8 mouse cellular contexts compared by ENCODE assay signal in genomic region chr2:167941745-167942176, GRCm38 (mm10). TPM values are rescaled to one million over a fixed set of nuclear protein-coding genes. Genes with fewer than 3 reads are reported as not detected.
DNase-seq lines count a peak whose midpoint lies in the region; ATAC-seq and TF ChIP-seq lines count a peak whose summit lies in the region.

No protein-coding gene starts in this region.

- TF ChIP-seq EP300 in CH12.LX (IDR thresholded peaks at IDR 0.05; ENCODE audit: low read length) = no peak

- TF ChIP-seq RAD21 in CH12.LX (IDR thresholded peaks at IDR 0.05; ENCODE audit: low read depth, low read length) = no peak

- H3K9me3 ChIP-seq in CH12.LX (replicated peaks; ENCODE audit: low read length) = no peaks in the 10 kb centered on the region
- no peaks in the 10 kb centered on the region for H3K9me3 ChIP-seq in forebrain, embryonic 14.5 days (replicated peaks; ENCODE audit: control insufficient read depth, low read length)
- H3K9me3 ChIP-seq in midbrain, embryonic 10.5 days (replicated peaks) = no peaks in the 10 kb centered on the region

- in situ Hi-C loops in CH12.LX (cut with MboI; ENCODE audit: low pct_ligation_motif_present, low pct_unique_long_range_greater_than_20kb, low sequenced_read_pairs) = no loop called here

- no peaks in the 10 kb centered on the region for H3K27me3 ChIP-seq in CH12.LX (replicated peaks)
- no peaks in the 10 kb centered on the region for H3K27me3 ChIP-seq in forebrain, embryonic 14.5 days (replicated peaks; ENCODE audit: control insufficient read depth, insufficient read depth, low read length)
- no peaks in the 10 kb centered on the region for H3K27me3 ChIP-seq in midbrain, embryonic 10.5 days (ENCODE audit: low read depth, poor library complexity, severe bottlenecking)

- peaks cover 99% of the 10 kb centered on the region for H3K79me2 ChIP-seq in CH12.LX (replicated peaks; ENCODE audit: control insufficient read depth, extremely low read depth, insufficient read depth, poor library complexity, severe bottlenecking)

- TF ChIP-seq CTCF in CH12.LX (conservative IDR thresholded peaks at IDR 0.05 in 1 of 2, IDR thresholded peaks at IDR 0.05 in 1 of 2; ENCODE audit: low read depth in 2 of 2, low read length in 2 of 2) = no peak

- dilution Hi-C loops in CH12.LX (cut with MboI; ENCODE audit: extremely low pct_ligation_motif_present, extremely low pct_unique_long_range_greater_than_20kb, low sequenced_read_pairs) = no loop called here

- peak overlapping the region; percentile 45; the same call in 1 of the 2 replicates for H3K9ac ChIP-seq in CH12.LX (ENCODE audit: insufficient read depth, low read depth)
- H3K9ac ChIP-seq in forebrain, embryonic 14.5 days (ENCODE audit: low read length) = peak overlapping the region; percentile 33

- WGBS in forebrain, embryonic 14.5 days = 38% methylated on average over 6 of the region's 6 CpGs
- 46% methylated on average over 6 of the region's 6 CpGs for WGBS in midbrain, embryonic 10.5 days

- H3K4me3 ChIP-seq in CH12.LX (replicated peaks in 1 of 3; ENCODE audit: low read depth in 2 of 3, low read length in 2 of 3, poor library complexity in 1 of 3) = peak overlapping the region in 1 of 3 experiments; percentile 7
- H3K4me3 ChIP-seq in forebrain, embryonic 14.5 days (ENCODE audit: low read depth, low read length) = no peak overlapping the region
- no peak overlapping the region for H3K4me3 ChIP-seq in midbrain, embryonic 10.5 days

- H3K36me3 ChIP-seq in CH12.LX (replicated peaks in 1 of 2; ENCODE audit: control insufficient read depth in 1 of 2, insufficient read depth in 1 of 2, low read length in 1 of 2) = peaks cover 0 to 40% of the 10 kb centered on the region in 2 experiments
- peaks cover 10% of the 10 kb centered on the region; the same call in 1 of the 2 replicates for H3K36me3 ChIP-seq in forebrain, embryonic 14.5 days (ENCODE audit: control insufficient read depth, insufficient read depth, low read length)
- no peaks in the 10 kb centered on the region for H3K36me3 ChIP-seq in midbrain, embryonic 10.5 days

- peak; percentile 31; the same call in 1 of the 2 replicates for ATAC-seq in frontal cortex, adult (ENCODE audit: low TSS enrichment)
- peak; percentile 8; the same call in 1 of the 2 replicates for ATAC-seq in forebrain, embryonic 14.5 days

- H3K4me2 ChIP-seq in CH12.LX (ENCODE audit: insufficient read depth, low read depth, poor library complexity, severe bottlenecking) = peak overlapping the region; percentile 95
- no peak overlapping the region for H3K4me2 ChIP-seq in forebrain, embryonic 14.5 days (ENCODE audit: low read length)

- DNase-seq in frontal cortex, adult 2 months (ENCODE audit: extremely low spot score in 1 of 2, low spot score in 1 of 2) = no peak
- no peak for DNase-seq in CH12.LX (ENCODE audit: extremely low read depth)
- DNase-seq in forebrain, embryonic 14.5 days (ENCODE audit: low spot score) = no peak
- no peak for DNase-seq in midbrain, embryonic 10.5 days (ENCODE audit: low spot score)
- DNase-seq in c-Kit-positive CD71-positive TER-119-positive erythroid progenitor cells, embryonic 14.5 days (ENCODE audit: low spot score) = no peak
- DNase-seq in T-cell, adult 2 months (ENCODE audit: low spot score) = no peak
- no peak for DNase-seq in right cerebral cortex, postnatal 4 days

- H3K27ac ChIP-seq in CH12.LX (ENCODE audit: insufficient read depth, low read depth) = peak overlapping the region; percentile 89
- peak overlapping the region; percentile 74 for H3K27ac ChIP-seq in forebrain, embryonic 14.5 days (ENCODE audit: low read depth, low read length)
- peak overlapping the region; percentile 46; the same call in 1 of the 2 replicates for H3K27ac ChIP-seq in midbrain, embryonic 10.5 days (replicated peaks)

- H3K4me1 ChIP-seq in CH12.LX (ENCODE audit: control insufficient read depth in 1 of 2, insufficient read depth in 2 of 2) = peaks cover 64 to 96% of the 10 kb centered on the region in 2 experiments
- H3K4me1 ChIP-seq in forebrain, embryonic 14.5 days (ENCODE audit: control insufficient read depth, insufficient read depth, low read length) = peaks cover 41% of the 10 kb centered on the region
- H3K4me1 ChIP-seq in midbrain, embryonic 10.5 days = peaks cover 67% of the 10 kb centered on the region

- TF ChIP-seq POLR2A in CH12.LX (IDR thresholded peaks at IDR 0.05; ENCODE audit: low read depth, low read length) = no peak

TF ChIP-seq in CH12.LX, 34 proteins besides CTCF, POLR2A, EP300 and RAD21:
- TF ChIP-seq MAZ (IDR thresholded peaks at IDR 0.05; ENCODE audit: low read depth, low read length) = no peak
- no peak for TF ChIP-seq JUND (conservative IDR thresholded peaks at IDR 0.05; ENCODE audit: low read depth, low read length)
- no peak for TF ChIP-seq MAFK (IDR thresholded peaks at IDR 0.05; ENCODE audit: insufficient replicate concordance, low read length)
- no peak for TF ChIP-seq MXI1 (IDR thresholded peaks at IDR 0.05; ENCODE audit: low read depth, low read length)
- no peak for TF ChIP-seq MEF2A (IDR thresholded peaks at IDR 0.05; ENCODE audit: borderline replicate concordance, low read depth, low read length)
- TF ChIP-seq MAX (IDR thresholded peaks at IDR 0.05; ENCODE audit: low read length) = no peak
- TF ChIP-seq TBP (conservative IDR thresholded peaks at IDR 0.05; ENCODE audit: low read depth, low read length) = no peak
- peak; percentile 13; the same call in 1 of the 2 replicates for TF ChIP-seq MYC (IDR thresholded peaks at IDR 0.05; ENCODE audit: low read depth, low read length)
- TF ChIP-seq E2F4 (IDR thresholded peaks at IDR 0.05; ENCODE audit: insufficient replicate concordance, low read depth, low read length) = no peak

RNA-seq across cellular contexts. Expression of gene Ptpn1, which starts 9.9 kb away (rescaled TPM):
- 45.7 and 45.8 TPM in 2 replicates for polyA plus RNA-seq in frontal cortex, adult 2 months (2012; rRNA removed)
- total RNA-seq in CH12.LX (2012; rRNA removed) (77.6 and 90.0 TPM in 2 replicates), CH12.LX (2014; rRNA removed) (69.8 and 78.5 TPM in 2 replicates)
- polyA plus RNA-seq in CH12.LX (2012; ENCODE audit: insufficient read length, low read depth) = 131 and 139 TPM in 2 replicates
- polyA plus RNA-seq in forebrain, embryonic 14.5 days (2014; fragmentation: Nextera tagmentation; extraction: Ambion mirVana) = 65.1 and 79.2 TPM in 2 replicates
- 79.2 and 79.8 TPM in 2 replicates for polyA plus RNA-seq in midbrain, embryonic 10.5 days (2016; fragmentation: Nextera tagmentation; extraction: Ambion mirVana)
